Mouse (Mus musculus) E14TG2a.4 (cell line): Measurements from ENCODE around the gene Skp2.

ENCODE experiments used
- H3K27me3 ChIP-seq: 2 replicates; pipeline ENCODE4 v1.6.1; 2014; ENCODE audit warnings: low read length, control low read depth; ENCODE audit not compliant: insufficient read depth
- H3K36me3 ChIP-seq: 2 replicates; pipeline ENCODE4 v1.6.1; 2014; ENCODE audit warnings: low read length, control low read depth; ENCODE audit not compliant: insufficient read depth
- H3K4me1 ChIP-seq: replicated peaks from 2 replicates; pipeline ENCODE4 v1.6.1; 2014; ENCODE audit warnings: low read depth, low read length, control low read depth
- H3K4me3 ChIP-seq: replicated peaks from 2 replicates; pipeline ENCODE4 v1.5.1; 2014; ENCODE audit warnings: mild to moderate bottlenecking, low read length
- H3K9me3 ChIP-seq: 2 replicates; pipeline ENCODE4 v1.6.1; 2014; ENCODE audit warnings: low read length, control low read depth
- CTCF ChIP-seq: conservative IDR thresholded peaks from 2 replicates; pipeline ENCODE4 v1.5.1; 2014; ENCODE audit warnings: low read length
- NANOG ChIP-seq: IDR thresholded peaks from 2 replicates; pipeline ENCODE4 v1.6.1; 2014; ENCODE audit warnings: borderline replicate concordance, low read length, mixed read lengths
- POU5F1 ChIP-seq: IDR thresholded peaks from 2 replicates; pipeline ENCODE4 v1.6.1; 2014; ENCODE audit warnings: low read length, borderline replicate concordance

Gene Skp2

DNA sequence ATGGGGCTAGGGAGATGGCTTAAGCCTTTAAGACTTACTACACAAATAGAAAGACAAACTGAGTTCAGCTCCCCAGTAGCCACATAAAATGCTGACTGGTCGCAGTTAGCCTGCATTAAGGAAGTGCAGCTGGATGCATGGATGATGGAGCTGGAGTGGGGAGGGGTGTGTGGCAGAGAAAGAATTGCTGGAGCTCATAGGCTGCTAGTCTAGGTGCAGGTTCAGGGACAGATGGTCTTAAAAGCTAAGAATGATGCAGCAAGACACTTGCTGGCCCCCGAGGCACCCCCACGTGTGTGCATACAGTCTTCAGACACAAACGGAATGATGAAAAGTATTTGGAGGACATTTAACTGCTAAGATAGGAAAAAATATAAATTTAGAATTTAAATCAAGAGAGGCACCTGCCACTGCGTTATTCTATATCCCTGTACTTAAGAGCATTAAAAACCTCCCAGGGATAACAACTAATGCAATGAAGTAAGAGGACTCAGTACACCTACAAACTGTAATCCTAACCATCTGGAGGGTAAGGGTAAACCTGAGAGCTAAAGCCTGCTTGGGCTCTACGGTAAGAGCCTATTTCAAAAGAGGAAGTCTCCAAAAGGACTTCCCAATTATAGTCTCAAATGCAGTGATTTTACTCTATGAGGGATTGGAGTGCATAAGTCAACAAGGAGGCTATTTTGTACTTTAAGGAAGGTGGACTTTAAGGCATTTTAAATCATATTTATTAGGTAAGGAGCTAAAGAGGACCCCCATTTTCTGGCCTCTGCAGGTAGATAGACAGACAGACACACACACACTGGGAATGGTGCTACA is 44.5 kb downstream of the Skp2 start:
- Histone ChIP-seq H3K4me3 (no peak overlapping the region), H3K4me1 (peaks cover 12% of the 10 kb centered on the region; the same call in 1 of the 2 replicates), H3K27me3 (no peaks in the 10 kb centered on the region), H3K9me3 (no peaks in the 10 kb centered on the region), H3K36me3 (peaks cover 82% of the 10 kb centered on the region)
- TF ChIP-seq NANOG: no peak
- TF ChIP-seq POU5F1: no peak
- no peak for TF ChIP-seq CTCF

DNA sequence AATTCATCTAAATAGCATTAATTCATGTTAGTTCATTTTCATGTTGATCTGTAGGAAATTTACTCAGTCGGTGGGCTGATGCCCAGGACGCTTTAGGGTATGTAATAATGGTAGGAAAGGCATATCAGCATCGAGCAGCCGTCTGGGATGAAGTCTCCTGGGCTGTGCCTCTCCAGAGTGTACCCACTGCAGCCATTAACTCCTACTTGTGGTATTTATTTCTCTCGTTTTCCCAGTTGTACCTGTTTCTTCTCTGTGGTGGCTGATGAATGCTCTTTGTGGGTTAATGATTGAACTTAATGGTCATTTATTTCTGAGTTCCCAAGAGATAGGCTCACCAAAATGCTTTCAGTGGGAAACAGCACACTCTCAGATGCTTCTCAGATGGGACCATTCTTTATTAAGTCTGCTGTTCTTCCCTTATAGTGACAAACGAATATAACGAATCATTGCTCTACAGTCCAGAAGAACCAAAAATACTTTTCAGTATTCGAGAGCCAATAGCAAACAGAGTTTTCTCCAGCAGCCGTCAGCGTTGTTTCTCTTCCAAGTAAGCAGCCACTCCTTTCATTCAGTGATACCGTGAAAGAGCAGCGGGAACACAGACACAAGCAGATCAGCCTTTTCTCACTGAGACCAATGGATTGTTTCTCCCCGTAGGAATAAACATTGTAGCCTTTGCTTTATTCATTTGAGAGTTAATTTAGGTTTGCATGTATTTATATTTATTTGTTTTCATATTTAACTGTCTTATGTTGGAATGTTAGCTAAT is 48.7 kb downstream of the Skp2 start:
- H3K36me3 ChIP-seq: peaks cover 82% of the 10 kb centered on the region
- H3K9me3 ChIP-seq: no peaks in the 10 kb centered on the region
- no peaks in the 10 kb centered on the region for H3K4me1 ChIP-seq
- H3K4me3 ChIP-seq: no peak overlapping the region
- H3K27me3 ChIP-seq: no peaks in the 10 kb centered on the region
- no peak for TF ChIP-seq POU5F1
- no peak for TF ChIP-seq CTCF
- TF ChIP-seq NANOG: no peak

DNA sequence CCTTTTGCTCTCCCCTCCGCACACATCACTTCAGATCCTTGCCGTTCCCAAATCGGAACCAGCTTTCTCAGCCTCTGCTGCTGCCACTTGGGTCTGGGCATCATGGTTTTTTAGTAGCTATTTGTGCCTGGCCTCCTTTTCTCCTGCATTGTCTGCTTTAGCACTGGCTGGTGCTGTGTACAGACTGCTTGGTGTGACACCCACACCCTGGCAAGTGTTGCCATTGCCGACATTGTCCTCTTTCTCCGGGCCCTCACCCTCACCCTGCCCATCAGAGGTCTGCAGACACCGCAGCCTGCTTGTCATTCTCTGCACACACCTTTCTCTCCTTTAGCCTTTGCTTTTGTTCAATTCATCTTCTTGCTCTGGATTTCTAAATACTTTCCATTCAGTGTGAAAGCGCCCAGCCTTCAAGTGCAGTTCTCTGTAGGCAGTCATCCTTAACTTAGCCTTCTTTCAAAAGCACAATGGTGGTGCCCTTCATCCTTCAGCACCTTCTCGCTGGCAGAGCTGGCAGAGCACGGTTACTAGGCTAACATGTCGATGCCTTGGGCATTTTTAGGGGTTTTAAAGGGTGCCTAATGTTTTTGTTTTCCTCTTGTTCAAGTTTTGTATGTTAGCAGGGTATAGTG is 54.7 kb downstream of the Skp2 start:
- no peak overlapping the region for H3K4me3 ChIP-seq
- TF ChIP-seq POU5F1: no peak
- TF ChIP-seq CTCF: no peak
- TF ChIP-seq NANOG: no peak
- H3K36me3 ChIP-seq: peaks cover 96% of the 10 kb centered on the region
- H3K4me1 ChIP-seq: peaks cover 2% of the 10 kb centered on the region; the same call in 1 of the 2 replicates
- H3K27me3 ChIP-seq: no peaks in the 10 kb centered on the region
- no peaks in the 10 kb centered on the region for H3K9me3 ChIP-seq

DNA sequence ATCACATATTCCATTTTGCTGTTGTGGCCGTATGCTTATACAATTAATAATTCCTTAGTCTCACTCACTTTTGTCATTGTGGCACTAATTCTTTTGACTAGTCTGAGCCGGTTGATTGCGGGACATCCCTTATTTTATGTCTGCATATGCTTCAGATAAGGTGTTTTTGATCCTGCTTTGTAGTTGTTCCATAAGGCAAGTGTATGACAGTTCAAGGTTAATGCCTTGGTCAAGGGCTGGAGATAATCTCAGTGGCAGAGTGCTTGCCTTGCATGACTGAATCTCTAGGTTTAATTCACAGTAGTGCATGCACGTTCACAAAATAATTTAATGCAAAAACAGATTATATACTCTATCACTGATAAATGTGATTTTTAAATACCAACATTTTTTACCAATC is 58.4 kb downstream of the Skp2 start:
- Histone ChIP-seq H3K4me1 (peaks cover 20% of the 10 kb centered on the region), H3K9me3 (no peaks in the 10 kb centered on the region), H3K36me3 (peaks cover 84% of the 10 kb centered on the region), H3K4me3 (no peak overlapping the region), H3K27me3 (no peaks in the 10 kb centered on the region)
- no peak for TF ChIP-seq NANOG
- no peak for TF ChIP-seq CTCF
- no peak for TF ChIP-seq POU5F1

DNA sequence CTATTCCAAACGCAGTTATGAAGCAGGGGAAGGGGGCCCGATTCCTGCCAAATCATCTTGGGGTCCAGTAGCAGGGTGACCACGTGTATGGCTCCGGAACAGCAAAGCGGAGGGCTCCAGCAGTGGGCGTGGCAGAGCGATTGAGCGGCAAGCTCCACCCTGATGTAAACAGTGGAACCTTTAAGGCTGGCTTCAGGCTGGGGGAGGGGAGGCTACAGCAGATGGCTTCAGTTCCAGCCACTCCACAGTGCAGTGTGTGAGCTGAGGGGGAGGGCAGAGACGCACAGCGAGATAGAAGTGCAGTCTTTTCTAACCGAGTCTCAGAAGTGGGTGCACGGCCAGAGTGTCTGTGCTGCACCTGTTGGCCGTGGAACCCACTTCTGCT is 60.9 kb downstream of the Skp2 start:
- Histone ChIP-seq H3K9me3 (no peaks in the 10 kb centered on the region), H3K4me3 (peak overlapping the region; percentile 66), H3K27me3 (no peaks in the 10 kb centered on the region), H3K36me3 (peaks cover 77% of the 10 kb centered on the region), H3K4me1 (peaks cover 20% of the 10 kb centered on the region)
- no peak for TF ChIP-seq NANOG
- no peak for TF ChIP-seq POU5F1
- no peak for TF ChIP-seq CTCF

DNA sequence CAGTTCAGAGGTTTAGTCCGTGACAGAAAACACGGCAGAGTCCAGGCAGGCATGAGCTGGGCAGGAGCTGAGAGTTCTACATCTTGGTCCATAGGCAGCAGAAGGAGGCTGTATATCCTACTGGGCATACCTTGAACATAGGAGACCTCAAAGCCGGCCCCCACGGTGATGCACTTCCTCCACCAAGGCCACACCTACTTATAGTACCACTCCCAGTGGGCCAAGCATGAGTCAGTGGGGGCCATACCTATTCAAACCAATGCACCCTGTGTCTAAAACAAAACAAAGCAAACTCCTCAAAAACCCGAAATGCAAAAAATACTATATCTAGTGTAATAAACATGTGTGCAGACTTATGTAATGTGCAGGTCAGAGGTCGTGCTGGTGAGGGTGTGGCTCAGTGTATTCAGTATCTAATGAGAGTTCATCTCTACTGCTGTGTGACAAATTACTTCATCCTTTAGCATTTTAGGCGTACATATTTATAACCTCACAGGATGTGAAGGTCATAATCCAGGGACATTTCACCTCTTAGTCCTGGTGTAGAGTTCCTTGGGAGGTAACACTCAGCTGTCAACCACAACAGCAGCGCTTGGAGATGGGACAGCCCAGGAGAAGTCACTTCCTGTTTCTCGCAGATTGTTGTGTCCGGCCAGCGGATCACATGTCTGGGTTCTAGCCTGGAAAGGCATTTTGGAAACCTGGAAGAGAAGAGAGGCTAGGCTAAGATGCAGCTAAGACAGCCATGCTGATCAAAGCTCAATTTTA is 61.4 kb downstream of the Skp2 start:
- peaks cover 21% of the 10 kb centered on the region for H3K4me1 ChIP-seq
- peak overlapping the region; percentile 66 for H3K4me3 ChIP-seq
- H3K36me3 ChIP-seq: peaks cover 78% of the 10 kb centered on the region
- H3K27me3 ChIP-seq: no peaks in the 10 kb centered on the region
- TF ChIP-seq CTCF: no peak
- no peak for TF ChIP-seq POU5F1
- no peak for TF ChIP-seq NANOG
- no peaks in the 10 kb centered on the region for H3K9me3 ChIP-seq

DNA sequence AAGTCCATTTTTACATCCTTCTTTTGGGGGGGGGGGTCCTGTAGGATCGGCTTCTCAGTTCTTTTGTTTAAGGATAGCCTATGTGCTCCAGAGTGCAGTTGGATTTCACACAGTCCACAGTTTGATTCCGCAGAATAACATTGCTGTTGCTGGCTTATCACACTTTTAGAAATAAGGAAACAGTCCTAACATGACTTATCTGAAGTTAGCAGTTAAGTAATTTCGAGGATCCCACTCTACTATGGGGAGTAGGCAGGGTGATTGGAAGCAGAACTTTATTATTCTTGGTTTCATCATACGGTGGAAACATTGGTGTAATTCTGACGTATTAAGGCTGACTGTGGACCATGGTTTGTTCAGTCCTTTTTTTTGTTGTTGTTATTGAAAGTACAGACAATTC is 64.6 kb downstream of the Skp2 start:
- H3K4me3 ChIP-seq: no peak overlapping the region
- H3K27me3 ChIP-seq: no peaks in the 10 kb centered on the region
- peaks cover 52% of the 10 kb centered on the region for H3K4me1 ChIP-seq
- TF ChIP-seq CTCF (no peak), POU5F1 (no peak), NANOG (no peak)
- H3K9me3 ChIP-seq: no peaks in the 10 kb centered on the region
- H3K36me3 ChIP-seq: peaks cover 72% of the 10 kb centered on the region

DNA sequence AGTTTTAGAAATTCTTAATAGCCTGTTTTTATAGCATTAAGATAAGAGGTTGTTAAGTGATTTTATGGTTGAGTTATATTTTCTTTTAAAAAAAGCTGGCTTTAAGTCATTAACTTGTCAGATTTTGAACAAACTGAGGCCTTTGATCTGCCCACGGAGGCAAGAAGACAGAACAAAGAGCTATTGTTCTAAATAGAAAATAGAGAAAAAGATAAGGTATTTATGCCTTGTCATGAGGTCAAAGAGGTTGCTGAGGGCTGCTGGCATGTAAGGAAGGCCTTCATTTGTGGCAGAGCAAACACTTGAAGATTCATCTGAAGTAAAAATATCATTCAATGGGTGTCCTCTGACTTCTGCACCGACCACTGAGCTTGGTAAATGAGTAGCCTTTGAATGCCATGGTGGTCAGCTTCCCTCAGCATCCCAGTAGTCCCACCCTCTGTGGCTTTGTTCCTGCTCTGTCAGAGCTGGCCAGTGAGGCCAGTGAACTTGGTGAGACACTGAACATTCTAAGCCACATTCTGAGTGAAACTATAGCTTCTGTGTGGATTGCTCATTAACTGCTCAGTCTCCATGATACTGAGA is 66.0 kb downstream of the Skp2 start:
- Histone ChIP-seq H3K4me3 (no peak overlapping the region), H3K27me3 (no peaks in the 10 kb centered on the region), H3K36me3 (peaks cover 82% of the 10 kb centered on the region), H3K9me3 (no peaks in the 10 kb centered on the region), H3K4me1 (peaks cover 46% of the 10 kb centered on the region)
- TF ChIP-seq NANOG (no peak), CTCF (no peak), POU5F1 (no peak)
